Mouse (Mus musculus) midbrain, embryonic 13.5 days (tissue): Measurements from ENCODE around the gene Gng8. TPM values are rescaled to one million over a fixed set of nuclear protein-coding genes. Genes with fewer than 3 reads are reported as not detected.

Experiments used
- ATAC-seq: fragments of 200-750 bp; cut with Nextera tagmentation; 2 replicates; pipeline ENCODE4 v1.8.0; 2017; ENCODE audit warnings: mild to moderate bottlenecking, moderate TSS enrichment, moderate library complexity
- H3K27ac ChIP-seq: fragments of 300-500 bp; sonication (generic); 2 replicates; pipeline ENCODE4 v1.5.1; 2015; ENCODE audit warnings: inconsistent platforms, mild to moderate bottlenecking, moderate library complexity
- H3K27me3 ChIP-seq: fragments of 300-500 bp; sonication (generic); 2 replicates; pipeline ENCODE4 v1.6.1; 2015; ENCODE audit warnings: mild to moderate bottlenecking, inconsistent platforms
- H3K36me3 ChIP-seq: fragments of 300-500 bp; sonication (generic); 2 replicates; pipeline ENCODE4 v1.6.1; 2015; ENCODE audit warnings: mild to moderate bottlenecking, inconsistent platforms
- H3K4me1 ChIP-seq: fragments of 300-500 bp; sonication (generic); replicated peaks from 2 replicates; pipeline ENCODE4 v1.6.1; 2015; ENCODE audit warnings: inconsistent platforms
- H3K4me2 ChIP-seq: fragments of 300-500 bp; sonication (generic); replicated peaks from 2 replicates; pipeline ENCODE4 v1.6.1; 2015; ENCODE audit warnings: moderate library complexity, mild to moderate bottlenecking, inconsistent platforms
- H3K4me3 ChIP-seq: fragments of 300-500 bp; sonication (generic); replicated peaks from 2 replicates; pipeline ENCODE4 v1.5.1; 2015; ENCODE audit warnings: mild to moderate bottlenecking, inconsistent platforms
- H3K9ac ChIP-seq: fragments of 300-500 bp; sonication (generic); replicated peaks from 2 replicates; pipeline ENCODE4 v1.6.1; 2015; ENCODE audit warnings: mild to moderate bottlenecking, inconsistent platforms
- H3K9me3 ChIP-seq: fragments of 300-500 bp; sonication (generic); 2 replicates; pipeline ENCODE4 v1.6.1; 2016; ENCODE audit warnings: mild to moderate bottlenecking, inconsistent platforms
- WGBS: fragments of 180-500 bp; shearing (Covaris S2); methylation state at CpG from one replicate; pipeline ENCODE4 v1.1.7; 2015; 5-methylcytosine and 5-hydroxymethylcytosine counted together
- polyA plus RNA-seq: library from polyadenylated mRNA; unstranded; fragments of >200 nt; fragmentation: Nextera tagmentation; extraction: Ambion mirVana; gene quantifications from 2 replicates; pipeline ENCODE4 v1.2.1, GENCODE M21; 2015

Gng8 gene
- polyA plus RNA-seq, 1 experiment from 2014 or later = 23.4 TPM

GRCm38 (mm10) chr7:16858336-16858735, 33.2 kb upstream of the Gng8 start:
- H3K27ac ChIP-seq = no peak overlapping the region
- ATAC-seq = 0 out of 2 replicates have a peak, but pooled peaks have one; percentile 24
- 16% methylated on average over 17 of the region's 17 CpGs for WGBS
- H3K4me2 ChIP-seq = no peak overlapping the region
- no peaks in the 10 kb centered on the region for H3K9me3 ChIP-seq
- no peaks in the 10 kb centered on the region for H3K4me1 ChIP-seq
- H3K36me3 ChIP-seq = peaks cover 54% of the 10 kb centered on the region
- H3K4me3 ChIP-seq = no peak overlapping the region
- H3K27me3 ChIP-seq = no peaks in the 10 kb centered on the region
- no peak overlapping the region for H3K9ac ChIP-seq

DNA sequence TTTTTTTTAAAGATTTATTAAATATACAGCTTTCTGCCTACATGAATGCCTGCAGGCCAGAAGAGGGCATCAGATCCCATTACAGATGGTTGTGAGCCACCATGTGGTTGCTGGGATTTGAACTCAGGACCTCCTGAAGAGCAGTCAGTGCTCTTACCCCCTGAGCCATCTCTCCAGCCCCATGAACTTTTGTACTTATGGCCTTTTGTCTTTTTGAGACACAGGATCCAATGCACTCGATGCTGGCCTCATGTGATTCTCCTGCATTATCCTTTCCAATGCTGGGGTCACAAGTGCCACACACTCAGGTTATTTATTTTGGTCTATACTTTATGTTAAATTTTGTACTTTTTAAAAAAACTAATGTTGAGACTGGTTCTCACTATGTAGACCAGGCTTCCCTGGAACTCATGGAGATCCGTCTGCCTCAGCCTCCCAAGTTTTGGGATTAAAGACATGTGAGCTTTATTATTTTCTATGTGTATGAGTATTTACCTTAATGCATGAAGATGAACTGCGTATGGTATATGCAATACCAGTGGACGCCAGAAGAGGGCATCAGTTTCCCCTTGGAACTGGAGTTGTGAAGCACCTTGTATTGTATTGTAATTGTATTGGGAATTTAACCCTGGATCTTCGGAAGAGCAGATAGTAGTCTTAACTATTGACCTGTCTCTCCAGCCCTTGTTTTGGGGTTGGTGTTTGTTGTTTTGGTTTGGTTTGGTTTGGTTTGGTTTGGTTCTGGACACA, 31.5 kb upstream of the Gng8 start:
- no peak overlapping the region for H3K4me2 ChIP-seq

GRCm38 (mm10) chr7:16867488-16867887, 24.1 kb upstream of the Gng8 start:
- Histone ChIP-seq H3K4me3 (no peak overlapping the region), H3K27ac (no peak overlapping the region), H3K4me2 (no peak overlapping the region), H3K9ac (no peak overlapping the region), H3K36me3 (peaks cover 41% of the 10 kb centered on the region), H3K4me1 (peaks cover 14% of the 10 kb centered on the region), H3K27me3 (no peaks in the 10 kb centered on the region), H3K9me3 (no peaks in the 10 kb centered on the region)
- 91% methylated on average over 3 of the region's 3 CpGs for WGBS
- ATAC-seq = no peak

More for the DNA sequence above, 31.5 kb upstream of the Gng8 start:
- ATAC-seq = no peak
- no peak overlapping the region for H3K27ac ChIP-seq
- H3K9me3 ChIP-seq = no peaks in the 10 kb centered on the region
- no peaks in the 10 kb centered on the region for H3K27me3 ChIP-seq
- H3K9ac ChIP-seq = no peak overlapping the region
- H3K36me3 ChIP-seq = peaks cover 50% of the 10 kb centered on the region
- H3K4me3 ChIP-seq = no peak overlapping the region
- 25% methylated on average over 5 of the region's 5 CpGs for WGBS
- H3K4me1 ChIP-seq = no peaks in the 10 kb centered on the region

GRCm38 (mm10) chr7:16869497-16869896, 22.1 kb upstream of the Gng8 start:
- no peaks in the 10 kb centered on the region for H3K27me3 ChIP-seq
- H3K9ac ChIP-seq = peak overlapping the region; percentile 56; the same call in 1 of the 2 replicates
- H3K27ac ChIP-seq = peak overlapping the region; percentile 74
- ATAC-seq = peak; percentile 99
- H3K4me2 ChIP-seq = peak overlapping the region; percentile 48
- H3K9me3 ChIP-seq = no peaks in the 10 kb centered on the region
- 13% methylated on average over 16 of the region's 16 CpGs for WGBS
- H3K4me1 ChIP-seq = peaks cover 21% of the 10 kb centered on the region
- H3K36me3 ChIP-seq = peaks cover 26% of the 10 kb centered on the region
- peak overlapping the region; percentile 31 for H3K4me3 ChIP-seq

- Histone ChIP-seq H3K4me1 (peaks cover 32% of the 10 kb centered on the region), H3K36me3 (peaks cover 12% of the 10 kb centered on the region), H3K9ac (no peak overlapping the region), H3K27ac (no peak overlapping the region), H3K4me2 (no peak overlapping the region), H3K4me3 (no peak overlapping the region), H3K27me3 (no peaks in the 10 kb centered on the region), H3K9me3 (no peaks in the 10 kb centered on the region)
- no peak for ATAC-seq
- 82% methylated on average over 10 of the region's 10 CpGs for WGBS
These were observed 20.0 kb upstream of the Gng8 start for GRCm38 (mm10) chr7:16871600-16871999.

DNA sequence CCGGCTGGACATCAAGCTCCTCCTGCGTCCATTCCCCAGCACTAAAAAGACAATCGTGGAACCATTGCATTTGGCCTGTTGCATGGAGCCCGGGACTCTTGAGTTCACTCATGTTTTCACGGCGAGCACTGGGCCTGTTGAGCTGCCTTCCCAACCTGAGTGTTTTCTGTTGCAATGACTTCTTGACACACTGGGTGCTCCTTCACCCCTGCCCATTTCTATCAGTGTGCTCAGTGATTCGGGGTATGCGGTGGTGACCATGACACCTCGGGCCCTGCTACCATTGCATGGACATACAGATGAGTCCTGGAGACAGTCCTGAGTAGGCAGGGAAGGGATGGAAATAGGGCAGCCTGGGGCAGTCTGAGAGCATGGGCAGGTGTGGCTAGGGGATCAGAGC, 19.1 kb upstream of the Gng8 start:
- no peaks in the 10 kb centered on the region for H3K27me3 ChIP-seq
- no peak overlapping the region for H3K4me2 ChIP-seq
- H3K27ac ChIP-seq = no peak overlapping the region
- H3K4me1 ChIP-seq = peaks cover 39% of the 10 kb centered on the region
- no peak for ATAC-seq
- WGBS = 93% methylated on average over 9 of the region's 9 CpGs
- no peak overlapping the region for H3K9ac ChIP-seq
- peaks cover 12% of the 10 kb centered on the region for H3K36me3 ChIP-seq
- no peaks in the 10 kb centered on the region for H3K9me3 ChIP-seq
- H3K4me3 ChIP-seq = no peak overlapping the region

- no peak overlapping the region for H3K4me3 ChIP-seq
- 89% methylated on average over 4 of the region's 4 CpGs for WGBS
These were observed 18.2 kb upstream of the Gng8 start for GRCm38 (mm10) chr7:16873392-16873791.

DNA sequence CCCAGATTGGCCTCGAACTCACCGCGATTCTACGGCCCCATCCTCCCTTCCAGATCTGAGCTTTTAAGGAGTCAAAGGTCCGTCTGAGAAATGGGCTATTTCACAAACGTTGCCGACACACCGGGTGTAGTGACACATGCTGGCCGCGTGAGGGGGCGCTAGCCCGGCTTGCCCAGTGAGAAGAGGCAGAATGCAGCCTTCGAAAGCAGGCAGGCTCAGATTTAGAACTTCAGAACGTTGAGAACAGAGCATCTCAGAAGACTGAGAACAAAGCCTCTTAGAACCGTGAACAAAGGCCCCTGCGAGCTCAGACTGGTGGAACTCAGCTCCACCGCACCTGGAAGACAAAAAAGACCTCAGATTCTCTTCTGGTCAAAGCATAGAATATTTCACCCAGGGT, 17.4 kb upstream of the Gng8 start:
- no peak for ATAC-seq
- Histone ChIP-seq H3K4me1 (peaks cover 38% of the 10 kb centered on the region), H3K9me3 (no peaks in the 10 kb centered on the region), H3K9ac (no peak overlapping the region; the same call in 1 of the 2 replicates), H3K27ac (peak overlapping the region; percentile 85), H3K4me3 (peak overlapping the region; percentile 75), H3K36me3 (peaks cover 12% of the 10 kb centered on the region), H3K4me2 (peak overlapping the region; percentile 43), H3K27me3 (no peaks in the 10 kb centered on the region)
- 5% methylated on average over 17 of the region's 17 CpGs for WGBS

More at GRCm38 (mm10) chr7:16873392-16873791, 18.2 kb upstream of the Gng8 start:
- no peak overlapping the region for H3K4me2 ChIP-seq
- no peak overlapping the region for H3K9ac ChIP-seq
- H3K27ac ChIP-seq = no peak overlapping the region
- peaks cover 39% of the 10 kb centered on the region for H3K4me1 ChIP-seq
- no peaks in the 10 kb centered on the region for H3K9me3 ChIP-seq
- H3K36me3 ChIP-seq = peaks cover 12% of the 10 kb centered on the region
- no peaks in the 10 kb centered on the region for H3K27me3 ChIP-seq
- no peak for ATAC-seq

GRCm38 (mm10) chr7:16874756-16875309, 16.8 kb upstream of the Gng8 start:
- Histone ChIP-seq H3K27ac (peak overlapping the region; percentile 88), H3K9ac (peak overlapping the region; percentile 86), H3K36me3 (peaks cover 11% of the 10 kb centered on the region), H3K4me2 (peak overlapping the region; percentile 90), H3K9me3 (no peaks in the 10 kb centered on the region), H3K4me3 (peak overlapping the region; percentile 75), H3K27me3 (no peaks in the 10 kb centered on the region), H3K4me1 (peaks cover 32% of the 10 kb centered on the region)
- WGBS = 0% methylated on average over 33 of the region's 33 CpGs
- peak; percentile 97 for ATAC-seq

GRCm38 (mm10) chr7:16875310-16875325, 16.5 kb upstream of the Gng8 start, which contains the start of gene Dact3:
TSS of gene Dact3 (plus strand) at chr7:16875317.
- Histone ChIP-seq H3K27ac (peak within 1 kb of the TSS; percentile 88), H3K4me2 (peak within 1 kb of the TSS; percentile 90), H3K9me3 (no peaks in the 10 kb centered on the region), H3K4me1 (peaks cover 32% of the 10 kb centered on the region), H3K9ac (peak within 1 kb of the TSS; percentile 86), H3K36me3 (peaks cover 9% of the 10 kb centered on the region), H3K4me3 (peak within 1 kb of the TSS; percentile 75), H3K27me3 (no peaks in the 10 kb centered on the region)
- 0% methylated on average over 1 of the region's 1 CpGs for WGBS
- ATAC-seq = no peak

- peak overlapping the region; percentile 75 for H3K4me3 ChIP-seq
- peaks cover 9% of the 10 kb centered on the region for H3K36me3 ChIP-seq
- peaks cover 32% of the 10 kb centered on the region for H3K4me1 ChIP-seq
- peak overlapping the region; percentile 86 for H3K9ac ChIP-seq
- H3K27ac ChIP-seq = peak overlapping the region; percentile 88
- 0% methylated on average over 41 of the region's 42 CpGs for WGBS
- H3K9me3 ChIP-seq = no peaks in the 10 kb centered on the region
- peak overlapping the region; percentile 90 for H3K4me2 ChIP-seq
- no peak; the same call in 1 of the 2 replicates for ATAC-seq
- no peaks in the 10 kb centered on the region for H3K27me3 ChIP-seq
These were observed 16.3 kb upstream of the Gng8 start for GRCm38 (mm10) chr7:16875326-16875725.

DNA sequence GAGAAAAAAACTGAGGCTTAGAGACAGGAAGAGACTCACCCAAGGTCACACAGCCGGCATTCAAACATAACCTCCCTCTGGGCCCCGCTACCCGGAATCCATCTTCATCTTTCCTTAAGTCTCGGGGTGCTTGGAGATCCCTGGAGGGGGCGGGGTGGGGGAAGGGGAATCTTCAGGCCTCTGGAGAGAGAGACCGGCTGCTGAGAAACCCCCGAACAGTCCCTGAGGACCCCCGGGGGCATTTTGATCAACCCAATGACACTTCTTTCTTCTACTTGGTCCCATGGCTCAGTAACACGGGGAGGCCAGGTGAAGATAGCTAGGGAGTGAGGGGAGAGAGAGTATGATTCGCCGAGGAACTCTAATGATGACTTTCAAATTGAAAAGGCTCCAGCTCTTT, 15.6 kb upstream of the Gng8 start:
- no peak for ATAC-seq
- H3K4me2 ChIP-seq = peak overlapping the region; percentile 90
- H3K9ac ChIP-seq = peak overlapping the region; percentile 86
- H3K4me1 ChIP-seq = peaks cover 38% of the 10 kb centered on the region
- no peaks in the 10 kb centered on the region for H3K9me3 ChIP-seq
- 11% methylated on average over 11 of the region's 11 CpGs for WGBS
- H3K4me3 ChIP-seq = peak overlapping the region; percentile 75
- H3K27ac ChIP-seq = 0 out of 2 replicates have a peak overlapping the region, but pooled peaks have one; percentile 16
- H3K27me3 ChIP-seq = no peaks in the 10 kb centered on the region
- H3K36me3 ChIP-seq = peaks cover 8% of the 10 kb centered on the region
